Mouse (Mus musculus) forebrain, embryonic 13.5 days (tissue): ENCODE measurements around the gene Cyp19a1. TPM values are rescaled to one million over a fixed set of nuclear protein-coding genes. Genes with fewer than 3 reads are reported as not detected.

Source experiments
- ATAC-seq: fragments of 200-750 bp; cut with Nextera tagmentation; 2 replicates; pipeline ENCODE4 v1.8.0; 2017
- H3K27ac ChIP-seq: fragments of 300-500 bp; sonication (generic); 2 replicates; pipeline ENCODE4 v1.5.1; 2015; ENCODE audit warnings: inconsistent platforms, mild to moderate bottlenecking, moderate library complexity
- H3K27me3 ChIP-seq: fragments of 300-500 bp; sonication (generic); 2 replicates; pipeline ENCODE4 v1.6.1; 2015; ENCODE audit warnings: mild to moderate bottlenecking, inconsistent platforms
- H3K36me3 ChIP-seq: fragments of 300-500 bp; sonication (generic); 2 replicates; pipeline ENCODE4 v1.6.1; 2015; ENCODE audit warnings: mild to moderate bottlenecking, inconsistent platforms; ENCODE audit not compliant: poor library complexity, severe bottlenecking
- H3K4me1 ChIP-seq: fragments of 300-500 bp; sonication (generic); 2 replicates; pipeline ENCODE4 v1.6.1; 2015; ENCODE audit warnings: inconsistent platforms
- H3K4me2 ChIP-seq: fragments of 300-500 bp; sonication (generic); 2 replicates; pipeline ENCODE4 v1.6.1; 2015; ENCODE audit warnings: inconsistent platforms, mild to moderate bottlenecking, moderate library complexity
- H3K4me3 ChIP-seq: fragments of 300-500 bp; sonication (generic); 2 replicates; pipeline ENCODE4 v1.5.1; 2015; ENCODE audit warnings: mild to moderate bottlenecking, inconsistent platforms
- H3K9ac ChIP-seq: fragments of 300-500 bp; sonication (generic); 2 replicates; pipeline ENCODE4 v1.6.1; 2015; ENCODE audit warnings: mild to moderate bottlenecking, inconsistent platforms
- H3K9me3 ChIP-seq: fragments of 300-500 bp; sonication (generic); replicated peaks from 2 replicates; pipeline ENCODE4 v1.6.1; 2016; ENCODE audit warnings: inconsistent platforms
- WGBS: fragments of 180-500 bp; shearing (Covaris S2); methylation state at CpG from one replicate; pipeline ENCODE4 v1.1.7; 2015; 5-methylcytosine and 5-hydroxymethylcytosine counted together
- polyA plus RNA-seq: library from polyadenylated mRNA; unstranded; fragments of >200 nt; fragmentation: Nextera tagmentation; extraction: Ambion mirVana; gene quantifications from 2 replicates; pipeline ENCODE4 v1.2.1, GENCODE M21; 2015

Gene Cyp19a1
- polyA plus RNA-seq, 1 experiment from 2014 or later = 0.14 TPM

DNA sequence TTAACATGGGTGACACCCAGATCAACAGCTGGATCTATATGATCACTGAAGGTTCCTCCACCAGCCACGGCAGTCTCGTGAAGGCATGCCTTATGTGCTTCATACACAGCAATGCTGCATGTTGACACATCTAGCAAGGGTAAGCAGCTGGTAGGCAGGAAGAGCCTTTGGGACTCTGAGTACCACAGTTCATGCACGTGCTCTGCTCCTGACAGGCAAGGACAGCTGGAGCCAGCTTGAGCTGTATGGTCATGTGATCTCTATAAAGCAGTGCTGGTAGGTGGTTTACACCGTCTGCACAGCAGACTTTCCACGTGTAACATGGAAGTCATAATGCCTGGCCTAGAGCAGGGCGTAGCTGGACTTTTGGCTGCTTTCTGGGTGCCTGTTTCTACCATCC is 2.1 kb upstream of the Cyp19a1 start:
- no peaks in the 10 kb centered on the region for H3K9me3 ChIP-seq
- H3K36me3 ChIP-seq = no peaks in the 10 kb centered on the region
- H3K27ac ChIP-seq = no peak overlapping the region
- H3K4me1 ChIP-seq = no peaks in the 10 kb centered on the region
- no peak for ATAC-seq
- H3K4me3 ChIP-seq = no peak overlapping the region
- no peaks in the 10 kb centered on the region for H3K27me3 ChIP-seq
- 84% methylated on average over 6 of the region's 6 CpGs for WGBS
- no peak overlapping the region for H3K4me2 ChIP-seq
- H3K9ac ChIP-seq = no peak overlapping the region

DNA sequence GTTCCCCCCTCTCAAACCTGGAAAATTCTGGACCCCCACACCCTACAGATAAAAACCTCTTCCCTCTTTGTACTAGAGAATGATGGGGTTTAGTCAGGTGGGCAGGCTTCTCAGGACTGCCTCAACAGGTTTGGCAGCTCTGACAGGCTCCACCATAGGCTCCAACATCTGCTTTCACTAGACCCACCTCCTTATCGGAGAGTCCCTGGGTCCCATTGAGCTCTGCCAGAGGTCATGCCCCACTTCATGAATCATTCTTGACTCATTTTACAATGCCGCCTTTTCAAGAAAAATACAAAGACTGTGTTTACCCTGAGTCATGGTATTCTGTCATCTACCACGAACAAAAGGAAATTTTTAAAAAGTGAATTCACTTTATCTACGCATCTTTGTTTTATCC is 3.2 kb downstream of the Cyp19a1 start:
- 87% methylated on average over 4 of the region's 4 CpGs for WGBS
- H3K27me3 ChIP-seq = no peaks in the 10 kb centered on the region
- H3K4me3 ChIP-seq = no peak overlapping the region
- no peaks in the 10 kb centered on the region for H3K9me3 ChIP-seq
- no peaks in the 10 kb centered on the region for H3K36me3 ChIP-seq
- H3K4me1 ChIP-seq = no peaks in the 10 kb centered on the region
- H3K9ac ChIP-seq = no peak overlapping the region
- no peak overlapping the region for H3K27ac ChIP-seq
- ATAC-seq = no peak
- no peak overlapping the region for H3K4me2 ChIP-seq

DNA sequence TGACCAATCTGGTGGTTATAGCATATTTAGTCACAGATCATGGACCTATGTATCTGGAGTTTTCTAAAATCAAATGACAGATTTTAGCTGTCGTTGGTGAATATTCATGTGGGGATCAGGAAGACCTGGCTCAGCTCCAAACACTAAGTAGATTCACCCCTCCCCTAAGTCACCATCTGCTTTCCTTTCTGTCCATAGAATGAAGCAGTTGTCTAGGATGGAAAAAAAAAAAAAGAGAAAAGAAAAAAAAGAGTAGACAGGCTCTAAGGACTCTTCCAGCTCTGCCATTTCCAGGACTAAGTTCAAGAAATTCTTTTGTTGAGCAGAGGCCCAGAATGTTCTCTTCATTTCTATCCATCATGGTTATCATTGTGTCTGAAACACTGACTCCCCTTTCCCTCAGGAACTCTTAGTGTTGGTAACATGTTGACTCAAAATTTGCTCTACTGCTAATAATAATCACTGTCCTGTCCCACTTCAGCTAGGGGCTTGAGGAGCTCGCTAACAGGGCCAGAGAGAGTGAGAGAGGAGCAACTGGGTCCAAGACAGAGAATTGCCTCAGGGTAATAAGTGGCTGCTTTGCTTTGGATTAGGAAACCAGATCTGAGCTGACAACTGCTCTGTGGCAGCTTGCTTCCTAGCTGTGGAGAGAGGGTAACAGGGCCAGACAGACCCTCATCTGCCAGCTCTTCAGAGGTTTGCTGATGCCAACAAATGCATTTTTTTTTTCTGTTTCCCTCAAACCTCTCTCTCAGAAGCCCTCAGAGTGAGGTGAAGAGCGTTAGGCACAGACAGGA is 22.8 kb downstream of the Cyp19a1 start:
- no peaks in the 10 kb centered on the region for H3K36me3 ChIP-seq
- no peaks in the 10 kb centered on the region for H3K9me3 ChIP-seq
- H3K4me1 ChIP-seq = peaks cover 13% of the 10 kb centered on the region
- H3K4me2 ChIP-seq = no peak overlapping the region; the same call in 1 of the 2 replicates
- H3K27me3 ChIP-seq = no peaks in the 10 kb centered on the region
- H3K4me3 ChIP-seq = no peak overlapping the region
- 58% methylated on average over 3 of the region's 3 CpGs for WGBS
- peak overlapping the region; percentile 86 for H3K27ac ChIP-seq
- peak; percentile 76 for ATAC-seq
- no peak overlapping the region for H3K9ac ChIP-seq

DNA sequence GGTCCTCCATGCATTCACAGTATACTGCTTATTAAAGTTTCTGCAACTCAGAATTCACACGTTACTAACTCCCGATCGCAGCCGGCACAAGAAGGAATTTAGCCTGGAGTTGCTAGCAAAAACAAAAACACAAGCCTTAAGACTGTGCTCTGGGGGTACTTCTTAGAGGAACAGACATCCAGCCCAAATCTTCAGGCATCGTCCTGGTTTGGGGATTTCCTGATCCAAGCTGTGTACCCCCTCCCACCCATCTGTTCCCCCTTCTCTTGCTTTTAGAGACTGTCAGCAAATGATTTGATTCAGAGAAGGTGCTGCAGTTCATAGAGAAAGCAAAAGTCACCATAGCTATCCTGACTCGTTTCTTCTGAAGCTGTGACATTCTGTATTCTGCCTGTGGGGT is 40.3 kb downstream of the Cyp19a1 start:
- no peak overlapping the region for H3K27ac ChIP-seq
- 0 out of 2 replicates have a peak, but pooled peaks cover 6% of the 10 kb centered on the region for H3K4me1 ChIP-seq
- no peaks in the 10 kb centered on the region for H3K27me3 ChIP-seq
- ATAC-seq = no peak
- 48% methylated on average over 6 of the region's 6 CpGs for WGBS
- no peak overlapping the region for H3K4me3 ChIP-seq
- no peak overlapping the region for H3K9ac ChIP-seq
- H3K4me2 ChIP-seq = no peak overlapping the region
- no peaks in the 10 kb centered on the region for H3K36me3 ChIP-seq
- H3K9me3 ChIP-seq = no peaks in the 10 kb centered on the region

DNA sequence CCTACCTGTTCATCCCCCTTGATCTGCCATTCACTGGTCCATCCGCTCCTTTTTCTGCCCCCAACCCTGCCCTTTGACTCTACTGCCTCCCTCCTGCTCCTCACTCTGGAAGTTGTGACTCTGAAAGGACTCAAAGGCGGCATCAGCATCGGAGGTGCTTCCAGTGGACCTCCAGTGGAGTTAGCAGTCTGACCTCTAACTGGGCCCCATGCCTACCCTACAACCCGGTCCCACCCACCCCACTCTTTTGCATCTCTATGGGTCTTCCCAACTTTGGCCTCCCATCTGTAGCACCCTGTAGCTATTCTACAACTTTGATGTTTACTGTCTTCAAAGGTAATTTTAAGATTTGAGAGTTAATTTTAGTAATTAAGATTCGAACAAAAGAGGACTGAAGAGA is 51.4 kb downstream of the Cyp19a1 start:
- WGBS = 80% methylated on average over 5 of the region's 5 CpGs
- no peak overlapping the region for H3K4me3 ChIP-seq
- ATAC-seq = no peak
- no peaks in the 10 kb centered on the region for H3K36me3 ChIP-seq
- no peak overlapping the region for H3K9ac ChIP-seq
- no peak overlapping the region for H3K4me2 ChIP-seq
- H3K9me3 ChIP-seq = no peaks in the 10 kb centered on the region
- H3K27ac ChIP-seq = no peak overlapping the region
- H3K4me1 ChIP-seq = no peaks in the 10 kb centered on the region
- H3K27me3 ChIP-seq = no peaks in the 10 kb centered on the region

DNA sequence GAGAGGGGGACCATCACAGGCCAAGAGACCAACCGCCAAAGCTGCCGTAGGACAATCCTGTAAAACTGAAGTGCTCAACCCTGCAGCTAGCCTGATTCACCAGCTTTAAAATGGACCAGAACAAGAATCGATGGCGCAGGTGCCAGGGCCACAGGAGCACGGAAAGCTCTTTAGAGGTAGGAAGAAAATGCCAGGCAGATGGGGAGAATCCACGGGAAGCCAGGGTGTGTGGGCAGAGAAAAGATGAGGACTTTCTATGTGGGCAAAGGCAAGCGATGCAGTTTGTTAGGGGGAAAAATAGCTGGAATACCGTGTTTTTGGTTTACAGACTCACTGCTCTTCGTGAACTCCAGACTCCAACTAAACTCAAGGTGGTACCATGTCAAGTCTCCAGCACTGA is 53.0 kb downstream of the Cyp19a1 start:
- no peaks in the 10 kb centered on the region for H3K27me3 ChIP-seq
- ATAC-seq = no peak
- H3K4me3 ChIP-seq = no peak overlapping the region
- 87% methylated on average over 9 of the region's 9 CpGs for WGBS
- no peak overlapping the region for H3K9ac ChIP-seq
- no peak overlapping the region for H3K27ac ChIP-seq
- H3K9me3 ChIP-seq = no peaks in the 10 kb centered on the region
- H3K4me1 ChIP-seq = no peaks in the 10 kb centered on the region
- no peak overlapping the region for H3K4me2 ChIP-seq
- H3K36me3 ChIP-seq = no peaks in the 10 kb centered on the region

DNA sequence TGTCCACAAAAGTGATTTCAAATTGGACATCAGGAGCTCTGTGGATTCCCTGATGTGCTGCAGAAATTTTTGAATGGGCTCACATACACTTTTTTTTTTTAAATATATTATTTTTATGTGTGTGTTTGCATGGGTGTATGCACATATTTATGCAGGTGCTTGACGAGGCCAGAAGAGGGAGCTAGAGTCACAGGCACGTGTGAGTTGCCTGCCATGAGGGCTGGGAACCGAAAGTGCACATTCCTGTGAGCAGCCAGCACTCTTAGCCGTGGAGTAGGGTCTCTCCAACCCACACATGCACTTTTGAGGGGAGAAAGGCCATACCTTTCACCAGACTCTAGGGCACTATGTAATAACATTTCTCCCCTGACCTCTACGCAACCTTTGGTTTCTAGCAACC is 73.1 kb downstream of the Cyp19a1 start:
- no peak overlapping the region for H3K4me2 ChIP-seq
- 79% methylated on average over 5 of the region's 5 CpGs for WGBS
- ATAC-seq = no peak
- no peaks in the 10 kb centered on the region for H3K27me3 ChIP-seq
- no peak overlapping the region for H3K9ac ChIP-seq
- no peaks in the 10 kb centered on the region for H3K9me3 ChIP-seq
- no peaks in the 10 kb centered on the region for H3K36me3 ChIP-seq
- no peak overlapping the region for H3K27ac ChIP-seq
- H3K4me3 ChIP-seq = no peak overlapping the region
- no peaks in the 10 kb centered on the region for H3K4me1 ChIP-seq

DNA sequence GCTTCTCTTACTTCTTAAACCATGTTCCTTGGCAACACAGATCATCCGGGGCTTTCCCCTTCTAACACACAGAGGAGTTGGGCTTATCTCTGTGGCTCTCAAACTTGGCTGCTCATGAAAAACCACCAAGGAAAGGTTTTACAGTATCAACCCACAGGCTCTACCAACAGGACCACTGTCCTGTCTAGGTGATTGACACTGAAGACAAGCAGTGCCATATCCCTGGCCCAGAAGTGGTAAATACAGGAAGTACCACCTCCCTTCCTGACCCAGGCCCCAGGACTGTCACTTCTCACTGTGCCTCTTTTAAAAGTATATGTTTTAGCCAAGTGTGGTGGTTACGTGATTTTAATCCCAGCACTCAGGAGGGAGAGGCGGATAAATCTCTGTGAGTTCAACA is 76.5 kb downstream of the Cyp19a1 start:
- Histone ChIP-seq H3K9me3 (no peaks in the 10 kb centered on the region), H3K36me3 (no peaks in the 10 kb centered on the region), H3K4me1 (no peaks in the 10 kb centered on the region), H3K27me3 (no peaks in the 10 kb centered on the region), H3K4me2 (no peak overlapping the region), H3K9ac (no peak overlapping the region), H3K27ac (no peak overlapping the region), H3K4me3 (no peak overlapping the region)
- WGBS = 81% methylated on average over 3 of the region's 3 CpGs
- ATAC-seq = no peak

DNA sequence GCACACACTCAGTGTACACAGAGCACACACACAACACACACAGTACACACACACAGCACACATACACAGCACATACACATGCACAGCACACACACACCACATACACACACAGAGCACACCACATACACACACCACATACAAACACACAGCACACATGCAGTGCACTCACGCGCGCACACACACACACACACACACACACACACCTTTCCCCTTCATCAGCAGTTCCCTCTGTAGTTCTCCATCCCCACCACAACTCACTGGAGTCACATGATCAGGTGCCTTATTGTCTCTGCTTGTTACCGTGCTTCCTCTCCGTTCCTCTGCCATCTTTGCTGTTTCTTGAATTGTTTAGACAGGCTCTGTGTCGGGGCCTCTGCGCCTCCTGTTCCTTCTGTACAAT is 85.4 kb downstream of the Cyp19a1 start:
- Histone ChIP-seq H3K36me3 (no peaks in the 10 kb centered on the region), H3K9ac (no peak overlapping the region), H3K4me2 (no peak overlapping the region), H3K27ac (no peak overlapping the region), H3K9me3 (no peaks in the 10 kb centered on the region), H3K27me3 (no peaks in the 10 kb centered on the region), H3K4me1 (no peaks in the 10 kb centered on the region), H3K4me3 (no peak overlapping the region)
- WGBS = 84% methylated on average over 7 of the region's 7 CpGs
- ATAC-seq = peak; percentile 30; the same call in 1 of the 2 replicates

DNA sequence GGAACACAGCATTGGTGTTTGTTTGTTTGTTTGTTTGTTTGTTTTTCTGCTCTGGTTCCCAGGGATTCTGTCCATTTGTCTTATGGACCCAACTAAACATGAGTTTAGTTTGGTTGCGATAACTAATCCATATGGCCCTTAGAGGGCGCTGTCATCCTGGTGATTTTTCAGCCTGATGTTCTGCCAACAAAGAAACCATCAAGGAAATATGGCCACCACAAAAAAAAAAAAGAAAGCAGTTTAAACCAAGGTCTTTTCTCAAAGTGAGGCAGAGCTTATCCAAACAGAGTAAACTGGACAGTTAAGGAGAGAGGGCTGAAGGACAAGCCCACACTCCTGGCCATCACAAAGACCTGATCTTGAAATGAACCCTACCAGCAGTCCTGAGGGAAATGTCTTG is 86.6 kb downstream of the Cyp19a1 start:
- no peaks in the 10 kb centered on the region for H3K4me1 ChIP-seq
- no peak overlapping the region for H3K4me2 ChIP-seq
- no peak overlapping the region for H3K27ac ChIP-seq
- H3K27me3 ChIP-seq = no peaks in the 10 kb centered on the region
- no peaks in the 10 kb centered on the region for H3K9me3 ChIP-seq
- 12% methylated on average over 2 of the region's 2 CpGs for WGBS
- ATAC-seq = no peak
- H3K4me3 ChIP-seq = no peak overlapping the region
- H3K36me3 ChIP-seq = no peaks in the 10 kb centered on the region
- H3K9ac ChIP-seq = no peak overlapping the region

DNA sequence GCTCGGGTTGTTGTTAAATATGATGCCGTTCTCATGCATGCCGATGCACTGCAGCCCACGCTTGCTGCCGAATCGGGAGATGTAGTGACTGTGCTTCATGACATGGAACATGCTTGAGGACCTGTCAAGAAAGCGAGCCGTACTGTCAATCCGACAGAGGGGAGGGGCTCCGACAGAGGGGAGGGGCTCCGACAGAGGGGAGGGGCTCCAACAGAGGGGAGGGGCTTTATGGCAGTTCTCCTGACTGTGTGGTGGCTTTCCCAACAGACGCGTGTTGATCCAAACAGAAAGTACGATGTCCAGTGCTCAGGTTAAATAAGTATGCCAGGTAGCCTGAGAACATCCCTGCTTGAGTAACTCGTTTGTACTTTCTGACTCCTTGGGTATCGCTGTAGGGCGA is 87.7 kb downstream of the Cyp19a1 start:
- no peaks in the 10 kb centered on the region for H3K9me3 ChIP-seq
- H3K36me3 ChIP-seq = no peaks in the 10 kb centered on the region
- no peaks in the 10 kb centered on the region for H3K4me1 ChIP-seq
- no peak overlapping the region for H3K9ac ChIP-seq
- H3K27me3 ChIP-seq = no peaks in the 10 kb centered on the region
- H3K4me3 ChIP-seq = no peak overlapping the region
- 71% methylated on average over 17 of the region's 17 CpGs for WGBS
- no peak overlapping the region for H3K4me2 ChIP-seq
- no peak overlapping the region for H3K27ac ChIP-seq
- no peak for ATAC-seq

DNA sequence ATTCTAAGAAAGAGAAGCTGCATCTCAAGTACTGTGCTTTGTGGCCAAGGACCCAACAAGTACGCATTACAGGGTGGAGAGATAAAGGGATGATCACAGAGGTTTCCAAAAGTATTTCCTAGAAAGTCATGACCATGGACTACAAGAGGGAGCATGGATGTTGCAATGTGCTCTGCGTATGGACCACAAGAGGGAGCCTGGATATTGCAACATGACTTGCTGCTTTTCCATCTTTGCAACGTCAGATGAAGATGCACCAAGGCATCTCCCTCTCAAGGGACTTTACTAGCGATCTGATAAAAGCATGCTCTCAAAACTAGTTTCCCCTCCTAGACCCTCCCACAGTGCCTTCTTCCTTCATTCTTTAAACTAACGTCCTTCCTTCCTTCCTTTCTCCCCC is 98.4 kb downstream of the Cyp19a1 start:
- Histone ChIP-seq H3K27ac (no peak overlapping the region), H3K9me3 (no peaks in the 10 kb centered on the region), H3K4me1 (no peaks in the 10 kb centered on the region), H3K36me3 (no peaks in the 10 kb centered on the region), H3K9ac (no peak overlapping the region), H3K27me3 (no peaks in the 10 kb centered on the region), H3K4me2 (no peak overlapping the region), H3K4me3 (no peak overlapping the region)
- WGBS = 54% methylated on average over 5 of the region's 5 CpGs
- peak; percentile 43; the same call in 1 of the 2 replicates for ATAC-seq

DNA sequence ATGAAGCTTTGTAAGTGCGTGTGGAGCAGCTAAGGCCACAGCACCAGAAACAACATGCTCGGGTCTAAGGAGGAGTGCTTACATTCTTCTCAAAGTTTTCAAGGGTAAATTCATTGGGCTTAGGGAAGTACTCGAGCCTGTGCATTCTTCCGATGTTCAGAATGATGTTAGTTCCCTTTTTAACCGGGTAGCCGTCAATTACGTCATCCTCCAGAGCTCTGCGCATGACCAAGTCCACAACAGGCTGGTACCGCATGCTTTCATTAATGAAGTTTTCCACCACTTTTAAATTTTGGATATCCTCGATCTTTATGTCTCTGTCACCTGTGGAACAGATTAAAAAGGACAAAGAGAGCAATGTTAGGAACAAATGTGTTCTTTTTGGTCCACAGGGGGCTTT is 99.5 kb downstream of the Cyp19a1 start:
- H3K4me2 ChIP-seq = no peak overlapping the region
- WGBS = 84% methylated on average over 10 of the region's 10 CpGs
- H3K9ac ChIP-seq = no peak overlapping the region
- no peaks in the 10 kb centered on the region for H3K36me3 ChIP-seq
- H3K4me3 ChIP-seq = no peak overlapping the region
- H3K27me3 ChIP-seq = no peaks in the 10 kb centered on the region
- H3K27ac ChIP-seq = no peak overlapping the region
- no peak for ATAC-seq
- H3K4me1 ChIP-seq = no peaks in the 10 kb centered on the region
- H3K9me3 ChIP-seq = no peaks in the 10 kb centered on the region
